Mouse (Mus musculus) liver, embryonic 14.5 days (tissue): ENCODE results near the gene Scai. TPM values are rescaled to one million over a fixed set of nuclear protein-coding genes. Genes with fewer than 3 reads are reported as not detected.

Experiments
- ATAC-seq: fragments of 200-750 bp; cut with Nextera tagmentation; 2 replicates; pipeline ENCODE4 v1.8.0; 2017; ENCODE audit warnings: moderate number of reproducible peaks, mild to moderate bottlenecking, moderate library complexity; ENCODE audit not compliant: insufficient read depth
- DNase-seq, 3 experiments: peaks; one replicate each; pipeline ENCODE4 v3.0.0-alpha.2; 2012 to 2013; ENCODE audit warnings: low read depth in 3 of 3, low spot score in 3 of 3
- H3K27ac ChIP-seq: fragments of 300-500 bp; sonication (generic); 2 replicates; pipeline ENCODE4 v1.5.1; 2014; ENCODE audit warnings: moderate library complexity, mild to moderate bottlenecking, control low read depth, inconsistent platforms
- H3K27me3 ChIP-seq: fragments of 300-500 bp; sonication (generic); 2 replicates; pipeline ENCODE4 v1.6.1; 2014; ENCODE audit warnings: mild to moderate bottlenecking, low read length, moderate library complexity; ENCODE audit not compliant: control insufficient read depth, insufficient read depth
- H3K36me3 ChIP-seq: fragments of 300-500 bp; sonication (generic); replicated peaks from 2 replicates; pipeline ENCODE4 v1.6.1; 2014; ENCODE audit warnings: low read depth; ENCODE audit not compliant: control insufficient read depth, insufficient read depth
- H3K4me1 ChIP-seq, 2 experiments: fragments of 200-500 bp in 1 of 2; fragments of 300-500 bp in 1 of 2; sonication (generic) in 1 of 2; replicated peaks; 2 replicates each; pipeline ENCODE4 v1.6.1; 2012 to 2014; ENCODE audit warnings: antibody characterized with exemption in 1 of 2, inconsistent platforms in 1 of 2, low read length in 1 of 2; ENCODE audit not compliant: control insufficient read depth in 2 of 2, insufficient read depth in 2 of 2
- H3K4me2 ChIP-seq: fragments of 300-500 bp; sonication (generic); 2 replicates; pipeline ENCODE4 v1.6.1; 2014; ENCODE audit warnings: low read depth, mild to moderate bottlenecking, control low read depth, moderate library complexity
- H3K4me3 ChIP-seq, 2 experiments: fragments of 200-500 bp in 1 of 2; fragments of 300-500 bp in 1 of 2; sonication (generic) in 1 of 2; 2 replicates each; pipeline ENCODE4 v1.5.1; 2012 to 2014; ENCODE audit warnings: low read depth in 2 of 2, low read length in 2 of 2, mild to moderate bottlenecking in 2 of 2, control low read depth in 1 of 2, inconsistent platforms in 1 of 2, moderate library complexity in 1 of 2; ENCODE audit not compliant: insufficient read depth in 1 of 2
- H3K9ac ChIP-seq: fragments of 300-500 bp; sonication (generic); replicated peaks from 2 replicates; pipeline ENCODE4 v1.6.1; 2014; ENCODE audit warnings: mild to moderate bottlenecking, control low read depth, moderate library complexity
- H3K9me3 ChIP-seq: fragments of 300-500 bp; sonication (generic); 2 replicates; pipeline ENCODE4 v1.6.1; 2016; ENCODE audit warnings: low read length, mixed read lengths; ENCODE audit not compliant: control insufficient read depth
- CTCF ChIP-seq: IDR thresholded peaks from 2 replicates; pipeline ENCODE4 v1.5.1; 2016; ENCODE audit warnings: antibody characterized with exemption, low read depth, control low read depth
- EP300 ChIP-seq: IDR thresholded peaks from 2 replicates; pipeline ENCODE4 v1.6.1; 2016; ENCODE audit warnings: antibody characterized with exemption, low read depth
- WGBS: fragments of 180-500 bp; shearing (Covaris S2); extraction: QIAGEN DNeasy Blood & Tissue Kit; methylation state at CpG from one replicate; pipeline ENCODE4 v1.1.7; 2014; ENCODE audit not compliant: insufficient replicate concordance; 5-methylcytosine and 5-hydroxymethylcytosine counted together
- polyA plus RNA-seq, 2 experiments: library from polyadenylated mRNA; depleted of rRNA in 1 of 2; stranded (reverse) in 1 of 2; unstranded in 1 of 2; fragments of >200 nt; fragmentation: Nextera tagmentation in 1 of 2; extraction: Ambion mirVana in 1 of 2; gene quantifications; 2 replicates each; pipeline versions ENCODE4 v1.2.1 to v1.2.3; 2012 to 2014

Gene Scai
- polyA plus RNA-seq, 2 experiments: 0.98 to 1.1 TPM

- ATAC-seq (no peak), DNase-seq (no peak)
- 63% methylated on average over 3 of the region's 3 CpGs for WGBS
- Histone ChIP-seq H3K27ac (no peak overlapping the region), H3K27me3 (no peaks in the 10 kb centered on the region), H3K4me1 (no peaks in the 10 kb centered on the region), H3K4me3 (no peak overlapping the region), H3K9ac (no peak overlapping the region), H3K4me2 (no peak overlapping the region), H3K36me3 (no peaks in the 10 kb centered on the region), H3K9me3 (no peaks in the 10 kb centered on the region)
- TF ChIP-seq EP300 (no peak), CTCF (no peak)
Observed at GRCm38 (mm10) chr2:39142357-39142948, 48.1 kb downstream of the Scai start.

DNA sequence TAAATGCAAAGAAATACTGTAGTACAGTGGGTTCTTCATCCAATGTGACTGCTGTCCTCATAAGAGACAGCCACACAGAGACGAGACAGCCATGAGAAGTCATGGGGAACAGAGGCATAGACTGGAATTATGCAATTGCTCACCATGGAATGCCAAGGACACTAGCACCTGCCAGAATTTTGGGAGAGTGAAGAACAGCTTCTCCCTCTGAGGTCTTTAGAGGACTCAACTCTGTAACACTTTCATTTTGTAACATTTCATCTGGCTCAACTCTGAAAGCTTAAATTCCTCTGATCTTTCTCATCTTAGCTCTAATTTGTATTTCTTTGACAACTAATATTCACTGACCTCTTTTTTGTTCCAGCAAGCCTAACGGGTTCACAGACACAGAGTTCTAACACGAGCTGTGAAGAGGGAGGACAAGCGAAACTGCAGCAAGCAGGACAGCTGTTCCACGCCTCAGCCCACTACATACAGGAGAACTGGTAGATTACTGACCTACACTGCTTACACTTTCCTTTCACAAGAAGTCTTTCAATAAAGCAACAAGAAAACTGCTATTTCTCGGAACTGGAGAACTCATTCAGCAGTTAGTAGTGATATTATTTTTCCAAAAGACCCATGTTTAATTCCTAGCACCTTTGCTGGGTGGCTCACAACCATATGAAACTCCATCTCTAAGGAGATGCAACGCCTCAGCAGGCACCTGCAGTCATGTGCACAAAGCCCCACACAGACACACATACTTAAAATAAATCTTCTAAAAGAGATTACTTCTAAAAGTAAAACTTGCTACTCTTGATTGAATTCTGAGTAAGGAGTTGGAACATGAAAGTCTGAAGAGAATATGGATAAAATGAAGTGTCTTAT lies 49.7 kb downstream of the Scai start:
- TF ChIP-seq EP300 (no peak), CTCF (no peak)
- no peak for DNase-seq
- WGBS: 65% methylated on average over 7 of the region's 7 CpGs
- Histone ChIP-seq H3K27me3 (no peaks in the 10 kb centered on the region), H3K36me3 (no peaks in the 10 kb centered on the region), H3K4me2 (no peak overlapping the region), H3K4me3 (no peak overlapping the region), H3K9ac (no peak overlapping the region), H3K27ac (no peak overlapping the region), H3K9me3 (no peaks in the 10 kb centered on the region), H3K4me1 (no peaks in the 10 kb centered on the region)
- ATAC-seq: no peak

- Histone ChIP-seq H3K4me2 (peak overlapping the region; percentile 27; the same call in 1 of the 2 replicates), H3K27ac (peak overlapping the region; percentile 56)
- WGBS: 47% methylated on average over 3 of the region's 3 CpGs
Observed at GRCm38 (mm10) chr2:39129526-39130326, 60.8 kb downstream of the Scai start.

GRCm38 (mm10) chr2:39124167-39124566 lies 66.4 kb downstream of the Scai start:
- Histone ChIP-seq H3K27me3 (no peaks in the 10 kb centered on the region), H3K9me3 (no peaks in the 10 kb centered on the region), H3K4me1 (peaks cover 4 to 28% of the 10 kb centered on the region in 2 experiments), H3K4me3 (no peak overlapping the region), H3K27ac (peak overlapping the region; percentile 34; the same call in 1 of the 2 replicates), H3K36me3 (no peaks in the 10 kb centered on the region), H3K4me2 (no peak overlapping the region; the same call in 1 of the 2 replicates), H3K9ac (no peak overlapping the region)
- TF ChIP-seq EP300 (peak; percentile 44; the same call in 1 of the 2 replicates), CTCF (no peak)
- WGBS: 34% methylated on average over 5 of the region's 5 CpGs
- DNase-seq (peak; percentile 51 to 75 (median 52)), ATAC-seq (peak; percentile 87)

More at GRCm38 (mm10) chr2:39129526-39130326, 60.8 kb downstream of the Scai start:
- peak; percentile 97 for ATAC-seq
- peaks cover 8 to 25% of the 10 kb centered on the region in 2 experiments for H3K4me1 ChIP-seq
- no peaks in the 10 kb centered on the region for H3K9me3 ChIP-seq
- no peaks in the 10 kb centered on the region for H3K36me3 ChIP-seq
- H3K9ac ChIP-seq: no peak overlapping the region
- H3K4me3 ChIP-seq: no peak overlapping the region
- peak; percentile 79 to 80 (median 80) for DNase-seq
- no peaks in the 10 kb centered on the region for H3K27me3 ChIP-seq
- TF ChIP-seq CTCF: no peak
- peak; percentile 81 for TF ChIP-seq EP300
